Mouse (Mus musculus): ENCODE data around the gene 1500009C09Rik. TPM values are rescaled to one million over a fixed set of nuclear protein-coding genes. Genes with fewer than 3 reads are reported as not detected.
A peak's percentile ranks its signal among the peaks of the same experiment; 100 is the strongest.

The 1500009C09Rik gene
- polyA plus RNA-seq, 1 experiment from 2014 or later = 0.10 TPM

GRCm38 (mm10) chr15:82271201-82271600, 19.0 kb downstream of the 1500009C09Rik start:
- Histone ChIP-seq H3K4me3 (replicated peaks) (no peak overlapping the region), H3K27ac (no peak overlapping the region), H3K36me3 (no peaks in the 10 kb centered on the region), H3K4me2 (no peak overlapping the region), H3K9ac (no peak overlapping the region), H3K27me3 (peaks cover 48% of the 10 kb centered on the region), H3K4me1 (peaks cover 17% of the 10 kb centered on the region), H3K9me3 (replicated peaks) (no peaks in the 10 kb centered on the region)
- no peak for ATAC-seq (replicated peaks; ENCODE audit: low FRiP score)
- 0% methylated on average over 5 of the region's 5 CpGs for WGBS

- Histone ChIP-seq H3K4me3 (replicated peaks) (no peak overlapping the region), H3K4me2 (no peak overlapping the region), H3K27me3 (peaks cover 51% of the 10 kb centered on the region), H3K27ac (no peak overlapping the region), H3K36me3 (no peaks in the 10 kb centered on the region), H3K4me1 (peaks cover 17% of the 10 kb centered on the region), H3K9ac (no peak overlapping the region), H3K9me3 (replicated peaks) (no peaks in the 10 kb centered on the region)
- ATAC-seq (replicated peaks; ENCODE audit: low FRiP score) = no peak
- WGBS = 92% methylated on average over 6 of the region's 6 CpGs
Measured at GRCm38 (mm10) chr15:82272295-82272694, 20.1 kb downstream of the 1500009C09Rik start.

GRCm38 (mm10) chr15:82274593-82274926, 22.4 kb downstream of the 1500009C09Rik start, which contains the start of gene Sept3:
TSS of gene Sept3 (plus strand) at chr15:82274893.
- Histone ChIP-seq H3K27ac (no peak within 1 kb of the TSS), H3K9me3 (replicated peaks) (no peaks in the 10 kb centered on the region)

GRCm38 (mm10) chr15:82274927-82275901, 23.0 kb downstream of the 1500009C09Rik start:
- Histone ChIP-seq H3K4me3 (replicated peaks) (peak overlapping the region; percentile 57), H3K36me3 (no peaks in the 10 kb centered on the region), H3K4me1 (peaks cover 17% of the 10 kb centered on the region), H3K27ac (no peak overlapping the region), H3K9ac (peak overlapping the region; percentile 48), H3K4me2 (peak overlapping the region; percentile 94), H3K9me3 (replicated peaks) (no peaks in the 10 kb centered on the region), H3K27me3 (peaks cover 51% of the 10 kb centered on the region)
- peak; percentile 52 for ATAC-seq (replicated peaks; ENCODE audit: low FRiP score)
- WGBS = under 1% methylated on average over 86 of the region's 86 CpGs

More at GRCm38 (mm10) chr15:82274593-82274926, 22.4 kb downstream of the 1500009C09Rik start, which contains the start of gene Sept3:
- no peak for ATAC-seq (replicated peaks; ENCODE audit: low FRiP score)
- 34% methylated on average over 6 of the region's 6 CpGs for WGBS
- Histone ChIP-seq H3K4me3 (replicated peaks) (peak within 1 kb of the TSS; percentile 57), H3K9ac (peak within 1 kb of the TSS; percentile 48), H3K4me1 (peaks cover 17% of the 10 kb centered on the region), H3K36me3 (no peaks in the 10 kb centered on the region), H3K4me2 (peak within 1 kb of the TSS; percentile 94), H3K27me3 (peaks cover 51% of the 10 kb centered on the region)

GRCm38 (mm10) chr15:82277591-82277990, 25.4 kb downstream of the 1500009C09Rik start:
- H3K36me3 ChIP-seq = 0 out of 2 replicates have a peak, but pooled peaks cover 3% of the 10 kb centered on the region
- H3K4me2 ChIP-seq = no peak overlapping the region
- H3K4me1 ChIP-seq = peaks cover 15% of the 10 kb centered on the region
- peaks cover 38% of the 10 kb centered on the region for H3K27me3 ChIP-seq
- no peak overlapping the region for H3K27ac ChIP-seq
- no peak overlapping the region for H3K4me3 ChIP-seq (replicated peaks)
- no peak for ATAC-seq (replicated peaks; ENCODE audit: low FRiP score)
- 72% methylated on average over 5 of the region's 5 CpGs for WGBS
- no peak overlapping the region for H3K9ac ChIP-seq
- H3K9me3 ChIP-seq (replicated peaks) = no peaks in the 10 kb centered on the region

- Histone ChIP-seq H3K27ac (no peak overlapping the region), H3K9ac (no peak overlapping the region), H3K36me3 (peaks cover 13% of the 10 kb centered on the region; the same call in 1 of the 2 replicates), H3K27me3 (peaks cover 9% of the 10 kb centered on the region; the same call in 1 of the 2 replicates), H3K9me3 (replicated peaks) (no peaks in the 10 kb centered on the region), H3K4me3 (replicated peaks) (no peak overlapping the region), H3K4me2 (no peak overlapping the region), H3K4me1 (peaks cover 6% of the 10 kb centered on the region)
- ATAC-seq (replicated peaks; ENCODE audit: low FRiP score) = no peak
- WGBS = 83% methylated on average over 4 of the region's 4 CpGs
Measured at GRCm38 (mm10) chr15:82280638-82281037, 28.4 kb downstream of the 1500009C09Rik start.

- 66% methylated on average over 12 of the region's 12 CpGs for WGBS
- no peak overlapping the region for H3K9ac ChIP-seq
- no peaks in the 10 kb centered on the region for H3K9me3 ChIP-seq (replicated peaks)
- H3K36me3 ChIP-seq = peaks cover 22% of the 10 kb centered on the region; the same call in 1 of the 2 replicates
- no peak overlapping the region for H3K4me2 ChIP-seq
- H3K27me3 ChIP-seq = no peaks in the 10 kb centered on the region
- H3K4me3 ChIP-seq (replicated peaks) = no peak overlapping the region
- H3K27ac ChIP-seq = no peak overlapping the region
- ATAC-seq (replicated peaks; ENCODE audit: low FRiP score) = no peak
- H3K4me1 ChIP-seq = no peaks in the 10 kb centered on the region
Measured at GRCm38 (mm10) chr15:82286157-82286556, 34.0 kb downstream of the 1500009C09Rik start.

GRCm38 (mm10) chr15:82290252-82290651, 38.1 kb downstream of the 1500009C09Rik start:
- Histone ChIP-seq H3K9ac (no peak overlapping the region), H3K27ac (no peak overlapping the region), H3K4me2 (no peak overlapping the region), H3K4me1 (peaks cover 15% of the 10 kb centered on the region), H3K27me3 (no peaks in the 10 kb centered on the region), H3K9me3 (replicated peaks) (no peaks in the 10 kb centered on the region), H3K4me3 (replicated peaks) (no peak overlapping the region), H3K36me3 (0 out of 2 replicates have a peak, but pooled peaks cover 10% of the 10 kb centered on the region)
- 74% methylated on average over 7 of the region's 7 CpGs for WGBS
- ATAC-seq (replicated peaks; ENCODE audit: low FRiP score) = no peak

GRCm38 (mm10) chr15:82292851-82293250, 40.7 kb downstream of the 1500009C09Rik start:
- 18% methylated on average over 5 of the region's 5 CpGs for WGBS
- H3K27me3 ChIP-seq = no peaks in the 10 kb centered on the region
- 0 out of 2 replicates have a peak, but pooled peaks cover 10% of the 10 kb centered on the region for H3K36me3 ChIP-seq
- peaks cover 15% of the 10 kb centered on the region for H3K4me1 ChIP-seq
- H3K4me3 ChIP-seq (replicated peaks) = peak overlapping the region; percentile 21
- H3K4me2 ChIP-seq = peak overlapping the region; percentile 55
- no peak overlapping the region for H3K27ac ChIP-seq
- no peaks in the 10 kb centered on the region for H3K9me3 ChIP-seq (replicated peaks)
- peak; percentile 15; the same call in 1 of the 2 replicates for ATAC-seq (replicated peaks; ENCODE audit: low FRiP score)
- H3K9ac ChIP-seq = 0 out of 2 replicates have a peak overlapping the region, but pooled peaks have one; percentile 0

GRCm38 (mm10) chr15:82293271-82293711, 41.1 kb downstream of the 1500009C09Rik start:
- Histone ChIP-seq H3K4me2 (peak overlapping the region; percentile 55), H3K27ac (peak overlapping the region; percentile 37; the same call in 1 of the 2 replicates), H3K4me1 (peaks cover 15% of the 10 kb centered on the region), H3K9ac (0 out of 2 replicates have a peak overlapping the region, but pooled peaks have one; percentile 0), H3K4me3 (replicated peaks) (peak overlapping the region; percentile 21), H3K9me3 (replicated peaks) (no peaks in the 10 kb centered on the region), H3K36me3 (0 out of 2 replicates have a peak, but pooled peaks cover 10% of the 10 kb centered on the region), H3K27me3 (no peaks in the 10 kb centered on the region)
- ATAC-seq (replicated peaks; ENCODE audit: low FRiP score) = peak; percentile 85
- WGBS = 4% methylated on average over 7 of the region's 7 CpGs

- no peak overlapping the region for H3K4me2 ChIP-seq
- no peak for ATAC-seq (replicated peaks; ENCODE audit: low FRiP score)
- WGBS = 54% methylated on average over 8 of the region's 8 CpGs
- 0 out of 2 replicates have a peak overlapping the region, but pooled peaks have one; percentile 37 for H3K27ac ChIP-seq
- H3K9ac ChIP-seq = no peak overlapping the region
- H3K36me3 ChIP-seq = 0 out of 2 replicates have a peak, but pooled peaks cover 6% of the 10 kb centered on the region
- H3K9me3 ChIP-seq (replicated peaks) = no peaks in the 10 kb centered on the region
- H3K4me3 ChIP-seq (replicated peaks) = no peak overlapping the region
- H3K27me3 ChIP-seq = 0 out of 2 replicates have a peak, but pooled peaks cover 5% of the 10 kb centered on the region
- peaks cover 19% of the 10 kb centered on the region for H3K4me1 ChIP-seq
Measured at GRCm38 (mm10) chr15:82294059-82294458, 41.9 kb downstream of the 1500009C09Rik start.
